Mouse (Mus musculus) stomach, postnatal 0 days (tissue): ENCODE results near the gene Ndufa6. TPM values are rescaled to one million over a fixed set of nuclear protein-coding genes. Genes with fewer than 3 reads are reported as not detected.

Experiments used
- ATAC-seq: fragments of 200-750 bp; cut with Nextera tagmentation; 2 replicates; pipeline ENCODE4 v1.8.0; 2017; ENCODE audit not compliant: low FRiP score, low TSS enrichment
- DNase-seq: peaks from one replicate; pipeline ENCODE4 v3.0.0-alpha.2; 2016; ENCODE audit warnings: low spot score
- H3K27ac ChIP-seq: fragments of 300-500 bp; sonication (generic); replicated peaks from 2 replicates; pipeline ENCODE4 v1.5.1; 2014; ENCODE audit warnings: mild to moderate bottlenecking, control low read depth
- H3K27me3 ChIP-seq: fragments of 300-500 bp; sonication (generic); 2 replicates; pipeline ENCODE4 v1.6.1; 2014; ENCODE audit warnings: low read length; ENCODE audit not compliant: control insufficient read depth, insufficient read depth
- H3K36me3 ChIP-seq: fragments of 300-500 bp; sonication (generic); 2 replicates; pipeline ENCODE4 v1.6.1; 2014; ENCODE audit warnings: low read length, mixed read lengths; ENCODE audit not compliant: control insufficient read depth, insufficient read depth
- H3K4me1 ChIP-seq: fragments of 300-500 bp; sonication (generic); replicated peaks from 2 replicates; pipeline ENCODE4 v1.6.1; 2014; ENCODE audit warnings: antibody characterized with exemption; ENCODE audit not compliant: control insufficient read depth, insufficient read depth
- H3K4me2 ChIP-seq: fragments of 300-500 bp; sonication (generic); replicated peaks from 2 replicates; pipeline ENCODE4 v1.6.1; 2014; ENCODE audit warnings: low read depth, mild to moderate bottlenecking, control low read depth, moderate library complexity
- H3K4me3 ChIP-seq: fragments of 300-500 bp; sonication (generic); 2 replicates; pipeline ENCODE4 v1.5.1; 2014; ENCODE audit warnings: low read depth, low read length, control low read depth
- H3K9ac ChIP-seq: fragments of 300-500 bp; sonication (generic); 2 replicates; pipeline ENCODE4 v1.6.1; 2014; ENCODE audit warnings: mild to moderate bottlenecking, low read length, control low read depth, mixed read lengths
- H3K9me3 ChIP-seq: fragments of 300-500 bp; sonication (generic); 2 replicates; pipeline ENCODE4 v1.6.1; 2016; ENCODE audit warnings: low read length; ENCODE audit not compliant: control insufficient read depth
- CTCF ChIP-seq: IDR thresholded peaks from 2 replicates; pipeline ENCODE4 v1.5.1; 2016; ENCODE audit warnings: antibody characterized with exemption, low read depth, mild to moderate bottlenecking, moderate library complexity
- EP300 ChIP-seq: optimal IDR thresholded peaks from 2 replicates; pipeline ENCODE3; 2016; ENCODE audit warnings: antibody characterized with exemption
- WGBS: fragments of 180-500 bp; shearing (Covaris S2); extraction: QIAGEN DNeasy Blood & Tissue Kit; methylation state at CpG from one replicate; pipeline ENCODE4 v1.1.7; 2014; 5-methylcytosine and 5-hydroxymethylcytosine counted together
- polyA plus RNA-seq: library from polyadenylated mRNA; unstranded; fragments of >200 nt; fragmentation: Nextera tagmentation; extraction: Ambion mirVana; gene quantifications from 2 replicates; pipeline ENCODE4 v1.2.1, GENCODE M21; 2015

Gene Ndufa6
- polyA plus RNA-seq, 1 experiment from 2014 or later = 514 TPM

- Histone ChIP-seq H3K4me3 (peak overlapping the region; percentile 66), H3K36me3 (peaks cover 17% of the 10 kb centered on the region), H3K9ac (peak overlapping the region; percentile 28), H3K4me2 (peak overlapping the region; percentile 67), H3K27ac (peak overlapping the region; percentile 93), H3K4me1 (peaks cover 7% of the 10 kb centered on the region; the same call in 1 of the 2 replicates), H3K27me3 (no peaks in the 10 kb centered on the region), H3K9me3 (no peaks in the 10 kb centered on the region)
- ATAC-seq = no peak
- DNase-seq = no peak
- WGBS = 26% methylated on average over 14 of the region's 14 CpGs
- TF ChIP-seq EP300 (no peak), CTCF (peak; percentile 49)
Measured at GRCm38 (mm10) chr15:82346580-82347302, 7.4 kb downstream of the Ndufa6 start.

DNA sequence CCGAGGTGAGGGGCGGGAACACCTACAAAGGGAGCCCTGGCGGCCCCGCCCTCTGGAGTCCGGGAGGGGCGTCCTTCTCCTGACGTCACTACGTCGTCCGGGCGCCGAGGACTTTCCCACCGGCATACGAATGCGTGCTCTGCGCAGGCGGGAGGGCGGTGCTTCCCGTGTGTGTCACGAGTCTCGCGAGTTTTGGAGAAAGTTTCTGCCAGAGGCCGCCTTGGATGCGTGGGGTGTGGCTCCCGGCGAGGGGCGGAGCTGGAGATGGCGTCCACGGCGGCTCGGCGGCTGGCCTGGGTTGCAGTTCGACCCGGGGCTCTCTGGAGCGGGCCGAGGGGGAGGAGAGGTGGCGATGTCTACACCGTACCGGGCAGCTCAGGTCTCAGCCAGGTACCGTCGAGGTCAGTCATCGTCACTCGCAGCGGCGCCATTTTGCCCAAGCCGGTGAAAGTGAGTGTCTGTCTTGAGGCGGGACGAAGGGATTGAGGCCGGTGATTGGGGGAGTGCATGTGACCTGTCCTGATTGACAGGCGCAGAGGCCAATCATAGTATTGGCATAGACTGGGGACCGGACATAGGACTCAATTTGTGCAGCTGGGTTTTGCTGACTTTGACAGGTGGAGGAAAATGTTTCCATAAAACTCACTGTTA is 8.2 kb downstream of the Ndufa6 start:
- Histone ChIP-seq H3K4me3 (peak overlapping the region; percentile 66), H3K27me3 (no peaks in the 10 kb centered on the region), H3K9ac (peak overlapping the region; percentile 79), H3K4me1 (peaks cover 9% of the 10 kb centered on the region), H3K4me2 (peak overlapping the region; percentile 67), H3K9me3 (no peaks in the 10 kb centered on the region), H3K36me3 (peaks cover 17% of the 10 kb centered on the region), H3K27ac (peak overlapping the region; percentile 93)
- DNase-seq (peak; percentile 98), ATAC-seq (peak; percentile 96)
- TF ChIP-seq CTCF (0 out of 2 replicates have a peak, but pooled peaks have one; percentile 3), EP300 (peak; percentile 94)
- WGBS = under 1% methylated on average over 51 of the region's 51 CpGs

GRCm38 (mm10) chr15:82344971-82345370 is 9.2 kb downstream of the Ndufa6 start:
- 76% methylated on average over 6 of the region's 6 CpGs for WGBS
- H3K27ac ChIP-seq = 0 out of 2 replicates have a peak overlapping the region, but pooled peaks have one; percentile 53
- no peak overlapping the region for H3K4me3 ChIP-seq

GRCm38 (mm10) chr15:82343368-82344287 is 10.5 kb downstream of the Ndufa6 start:
- H3K9me3 ChIP-seq = no peaks in the 10 kb centered on the region
- no peak overlapping the region for H3K27ac ChIP-seq
- no peak overlapping the region for H3K4me3 ChIP-seq
- no peak overlapping the region for H3K9ac ChIP-seq
- DNase-seq = no peak
- peaks cover 6% of the 10 kb centered on the region; the same call in 1 of the 2 replicates for H3K36me3 ChIP-seq
- no peak overlapping the region for H3K4me2 ChIP-seq
- no peaks in the 10 kb centered on the region for H3K27me3 ChIP-seq
- ATAC-seq = no peak
- TF ChIP-seq EP300 (no peak), CTCF (no peak)
- H3K4me1 ChIP-seq = peaks cover 11% of the 10 kb centered on the region
- 89% methylated on average over 27 of the region's 27 CpGs for WGBS

More at GRCm38 (mm10) chr15:82344971-82345370, 9.2 kb downstream of the Ndufa6 start:
- TF ChIP-seq CTCF = no peak
- TF ChIP-seq EP300 = no peak
- H3K27me3 ChIP-seq = no peaks in the 10 kb centered on the region
- no peaks in the 10 kb centered on the region for H3K9me3 ChIP-seq
- peaks cover 13% of the 10 kb centered on the region for H3K36me3 ChIP-seq
- no peak overlapping the region for H3K4me2 ChIP-seq
- DNase-seq (no peak), ATAC-seq (no peak)
- H3K4me1 ChIP-seq = peaks cover 11% of the 10 kb centered on the region
- H3K9ac ChIP-seq = no peak overlapping the region

- Histone ChIP-seq H3K4me1 (peaks cover 14% of the 10 kb centered on the region), H3K4me2 (peak overlapping the region; percentile 92; the same call in 1 of the 2 replicates), H3K4me3 (no peak overlapping the region), H3K9me3 (no peaks in the 10 kb centered on the region), H3K36me3 (no peaks in the 10 kb centered on the region), H3K27ac (peak overlapping the region; percentile 91; the same call in 1 of the 2 replicates), H3K27me3 (no peaks in the 10 kb centered on the region), H3K9ac (peak overlapping the region; percentile 83; the same call in 1 of the 2 replicates)
- TF ChIP-seq EP300 (no peak), CTCF (no peak)
- 70% methylated on average over 5 of the region's 5 CpGs for WGBS
- ATAC-seq = no peak
- DNase-seq = no peak
Measured at GRCm38 (mm10) chr15:82342543-82342935, 11.6 kb downstream of the Ndufa6 start.
